Mouse (Mus musculus) olfactory bulb, adult 2 months (tissue): ENCODE measurements at regions not wholly inside any gene's neighbourhood (a gene's known extent, or its start where the extent isn't known, plus 50 kb on each side); places are given as distances from the start of the nearest gene placed in this dataset.
A peak's percentile ranks its signal among the peaks of the same experiment; 100 is the strongest.

ENCODE experiments used
- H3K27ac ChIP-seq: fragments of 200-500 bp; 2 replicates; pipeline ENCODE4 v1.5.1; 2012; ENCODE audit warnings: low read depth, low read length; ENCODE audit not compliant: insufficient read depth
- H3K4me1 ChIP-seq: fragments of 200-500 bp; 2 replicates; pipeline ENCODE4 v1.6.1; 2012; ENCODE audit warnings: low read length; ENCODE audit not compliant: control insufficient read depth, insufficient read depth
- H3K4me3 ChIP-seq: fragments of 200-500 bp; 2 replicates; pipeline ENCODE4 v1.5.1; 2012; ENCODE audit warnings: mild to moderate bottlenecking, low read depth, low read length, moderate library complexity; ENCODE audit not compliant: insufficient read depth
- CTCF ChIP-seq: fragments of 200-500 bp; IDR thresholded peaks from 2 replicates; pipeline ENCODE4 v1.5.1; 2012; ENCODE audit warnings: low read depth, mild to moderate bottlenecking, low read length, moderate library complexity; ENCODE audit not compliant: insufficient read depth
- POLR2A ChIP-seq: fragments of 200-500 bp; IDR thresholded peaks from 2 replicates; pipeline ENCODE4 v1.6.1; 2012; ENCODE audit warnings: mild to moderate bottlenecking, low read depth, low read length, moderate library complexity; ENCODE audit not compliant: insufficient read depth
- WGBS: fragments of 180-500 bp; shearing (Covaris S2); methylation state at CpG from one replicate; pipeline ENCODE4 v1.1.7; 2018; 5-methylcytosine and 5-hydroxymethylcytosine counted together

DNA sequence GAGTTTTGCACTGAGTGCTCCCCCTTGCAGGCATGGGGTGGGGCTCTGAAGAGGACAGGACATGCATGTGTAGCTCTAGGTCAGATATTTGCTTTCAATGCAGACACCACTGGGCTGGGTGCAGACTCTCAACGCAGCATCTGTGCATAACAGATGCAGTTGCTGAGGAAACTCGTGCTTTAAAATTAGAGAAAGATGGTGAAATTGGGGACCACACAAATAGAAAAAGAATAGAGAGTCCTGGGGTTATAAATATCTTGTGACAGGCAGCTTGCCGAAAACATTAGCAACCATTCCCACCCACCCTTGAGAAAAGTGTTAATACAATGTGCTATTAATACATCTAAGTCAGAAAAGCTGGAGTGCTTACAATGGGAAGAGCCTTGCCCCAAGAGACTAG is 133.3 kb upstream of the Ankrd50 start:
- H3K4me1 ChIP-seq, result peaks cover 6% of the 10 kb centered on the region
- WGBS, result 19% methylated on average over 3 of the region's 3 CpGs
- TF ChIP-seq CTCF (no peak), POLR2A (no peak)
- no peak overlapping the region for H3K4me3 ChIP-seq
- peak overlapping the region; percentile 67 for H3K27ac ChIP-seq

- Histone ChIP-seq H3K4me3 (no peak overlapping the region), H3K27ac (peak overlapping the region; percentile 4; the same call in 1 of the 2 replicates), H3K4me1 (peaks cover 6% of the 10 kb centered on the region)
- 58% methylated on average over 8 of the region's 8 CpGs for WGBS
- TF ChIP-seq POLR2A (no peak), CTCF (no peak)
These were observed 132.6 kb upstream of the Ankrd50 start for GRCm38 (mm10) chr3:38617217-38617616.

DNA sequence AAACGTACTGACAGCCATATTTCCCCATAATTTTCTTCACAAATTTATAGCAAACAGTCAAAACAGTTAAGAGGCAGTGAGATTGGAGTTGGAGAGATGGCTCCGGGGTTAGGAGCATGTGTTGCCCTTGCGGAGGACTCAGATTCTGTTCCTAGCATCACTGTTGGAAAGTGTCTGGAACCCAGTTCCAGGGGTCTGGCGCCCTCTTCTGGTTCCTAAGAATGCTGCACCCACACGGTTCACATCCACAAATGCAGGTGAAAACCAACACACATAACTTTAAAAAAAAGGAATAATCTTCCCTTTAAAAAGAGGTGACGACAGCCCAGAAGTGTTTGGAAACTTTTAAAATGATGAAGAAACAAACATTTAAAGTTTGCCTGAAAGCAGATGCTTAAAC is 129.1 kb upstream of the Ankrd50 start:
- Histone ChIP-seq H3K27ac (no peak overlapping the region), H3K4me3 (no peak overlapping the region), H3K4me1 (peaks cover 6% of the 10 kb centered on the region)
- WGBS, result 82% methylated on average over 6 of the region's 6 CpGs
- no peak for TF ChIP-seq CTCF
- no peak for TF ChIP-seq POLR2A

DNA sequence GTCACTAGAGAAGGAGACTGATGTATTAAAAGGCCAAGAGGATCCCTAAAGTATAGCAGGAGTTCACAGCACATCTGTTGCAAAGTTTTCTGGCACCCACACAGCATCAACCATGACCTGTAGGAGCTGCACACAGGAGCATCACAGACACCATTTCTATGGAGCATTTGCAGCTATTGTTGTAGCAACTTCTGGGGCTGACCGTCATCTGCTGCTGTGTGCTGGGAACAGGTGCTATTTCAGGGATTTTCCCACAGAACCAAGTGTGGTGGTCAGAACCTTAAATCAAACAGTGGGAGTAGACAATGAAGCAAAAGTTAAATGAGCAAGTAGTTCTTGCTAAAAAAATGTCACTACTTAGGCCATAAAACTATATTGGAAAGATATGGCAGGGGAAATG is 106.9 kb upstream of the Ankrd50 start:
- Histone ChIP-seq H3K4me1 (no peaks in the 10 kb centered on the region), H3K27ac (no peak overlapping the region), H3K4me3 (no peak overlapping the region)
- TF ChIP-seq CTCF (no peak), POLR2A (no peak)
- 93% methylated on average over 1 of the region's 1 CpGs for WGBS

DNA sequence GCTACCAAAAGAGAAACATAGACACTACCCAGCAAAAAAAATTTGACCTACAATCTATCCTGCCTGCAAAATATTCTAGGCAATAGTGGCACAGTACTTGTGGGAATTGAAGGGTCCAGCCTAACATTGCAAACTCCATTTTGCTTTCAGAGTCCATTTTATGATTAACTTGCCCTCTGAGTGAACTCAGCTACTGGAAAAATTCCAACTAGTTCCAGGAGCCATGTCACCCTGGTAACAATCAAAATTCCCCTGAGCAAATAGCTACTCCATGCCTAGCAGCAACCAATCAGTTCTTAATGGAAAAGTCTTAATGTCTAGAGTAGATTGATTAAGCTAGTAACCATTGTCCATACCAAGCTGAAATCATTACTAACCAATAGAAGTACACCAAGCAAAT is 104.3 kb upstream of the Ankrd50 start:
- no peak for TF ChIP-seq CTCF
- TF ChIP-seq POLR2A, result no peak
- Histone ChIP-seq H3K4me3 (no peak overlapping the region), H3K4me1 (no peaks in the 10 kb centered on the region), H3K27ac (no peak overlapping the region)

GRCm38 (mm10) chr3:38585509-38585908 is 100.9 kb upstream of the Ankrd50 start:
- TF ChIP-seq POLR2A (no peak), CTCF (no peak)
- Histone ChIP-seq H3K4me1 (no peaks in the 10 kb centered on the region), H3K4me3 (no peak overlapping the region), H3K27ac (no peak overlapping the region)
- WGBS, result 93% methylated on average over 5 of the region's 5 CpGs

- no peak overlapping the region for H3K4me3 ChIP-seq
- WGBS, result 70% methylated on average over 1 of the region's 1 CpGs
- TF ChIP-seq CTCF (no peak), POLR2A (no peak)
These were observed 95.1 kb upstream of the Ankrd50 start for GRCm38 (mm10) chr3:38579781-38580180.

GRCm38 (mm10) chr3:38577890-38578628 is 93.4 kb upstream of the Ankrd50 start:
- Histone ChIP-seq H3K27ac (no peak overlapping the region), H3K4me1 (no peaks in the 10 kb centered on the region), H3K4me3 (no peak overlapping the region)
- 67% methylated on average over 5 of the region's 5 CpGs for WGBS
- TF ChIP-seq POLR2A (no peak), CTCF (no peak)

More at GRCm38 (mm10) chr3:38579781-38580180, 95.1 kb upstream of the Ankrd50 start:
- H3K27ac ChIP-seq, result no peak overlapping the region
- H3K4me1 ChIP-seq, result no peaks in the 10 kb centered on the region

- no peaks in the 10 kb centered on the region for H3K4me1 ChIP-seq
- 96% methylated on average over 5 of the region's 5 CpGs for WGBS
- no peak overlapping the region for H3K4me3 ChIP-seq
- H3K27ac ChIP-seq, result no peak overlapping the region
- no peak for TF ChIP-seq CTCF
- no peak for TF ChIP-seq POLR2A
These were observed 89.0 kb upstream of the Ankrd50 start for GRCm38 (mm10) chr3:38573594-38573993.
